Mouse (Mus musculus) layer of hippocampus, adult 2 months (tissue): ENCODE results near the gene Myl3. TPM values are rescaled to one million over a fixed set of nuclear protein-coding genes. Genes with fewer than 3 reads are reported as not detected.
A peak's percentile ranks its signal among the peaks of the same experiment; 100 is the strongest.

Experiments
- DNase-seq, 2 experiments: peaks; one replicate each; pipeline ENCODE4 v3.0.0; 2022; ENCODE audit warnings: low spot score in 2 of 2
- H3K27ac ChIP-seq: fragments of 200-600 bp; 2 replicates; pipeline ENCODE4 v1.8.1; 2022
- H3K4me3 ChIP-seq: fragments of 200-600 bp; 2 replicates; pipeline ENCODE4 v1.8.1; 2022; ENCODE audit warnings: mild to moderate bottlenecking
- CTCF ChIP-seq: fragments of 200-600 bp; conservative IDR thresholded peaks from 2 replicates; pipeline ENCODE4 v1.8.1; 2022; ENCODE audit warnings: antibody characterized with exemption, mild to moderate bottlenecking, moderate library complexity
- total RNA-seq, 2 experiments: library from RNA; stranded (reverse); gene quantifications; 2 replicates each; pipeline ENCODE4 v1.2.3; 2021

Myl3 gene
- total RNA-seq, 2 experiments from 2014 or later = not detected

DNA sequence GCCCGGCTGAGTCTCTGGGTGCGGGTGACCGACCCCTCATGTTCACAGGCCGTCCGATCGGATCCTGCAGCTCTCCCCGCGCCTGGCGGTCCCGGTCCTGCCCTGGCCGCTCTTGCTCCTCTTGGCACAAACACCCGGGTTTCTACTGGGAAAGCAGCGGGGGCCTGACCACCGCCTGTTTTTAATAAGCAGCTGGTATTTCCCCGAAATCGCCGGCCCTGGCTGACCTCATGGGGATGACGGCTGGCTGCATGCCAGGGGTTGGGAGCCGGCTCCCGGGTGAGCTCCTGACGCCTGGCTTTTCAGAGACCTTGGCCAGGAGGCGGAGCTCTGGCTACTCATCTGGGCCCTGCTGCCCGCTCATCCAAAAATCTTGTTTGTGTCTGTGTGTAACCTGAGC lies 40.1 kb downstream of the Myl3 start:
- Histone ChIP-seq H3K27ac (peak overlapping the region; percentile 74), H3K4me3 (peak overlapping the region; percentile 63)
- TF ChIP-seq CTCF = no peak; the same call in 1 of the 2 replicates
- DNase-seq = peak; percentile 47 to 71

DNA sequence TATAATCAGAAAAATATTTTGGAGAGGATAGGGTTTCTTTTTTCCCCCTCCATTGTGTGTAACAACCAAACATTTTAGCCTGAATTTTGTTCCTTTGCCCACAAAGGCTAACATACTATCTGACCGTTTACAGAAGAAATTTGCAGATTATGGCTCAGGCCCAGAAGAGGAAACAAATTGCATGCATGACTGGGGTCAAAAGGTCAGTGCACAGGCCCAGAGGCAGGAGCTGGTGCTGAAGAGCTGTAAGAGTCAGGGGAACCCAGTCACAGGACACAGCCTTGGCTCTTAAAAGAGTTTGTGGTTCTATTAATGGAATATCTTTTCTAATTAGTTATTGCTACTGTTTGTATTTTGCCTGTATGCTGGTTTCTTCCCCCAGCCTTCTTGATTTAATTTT lies 42.0 kb downstream of the Myl3 start:
- no peak for TF ChIP-seq CTCF
- no peak overlapping the region for H3K4me3 ChIP-seq
- DNase-seq = no peak
- H3K27ac ChIP-seq = no peak overlapping the region

DNA sequence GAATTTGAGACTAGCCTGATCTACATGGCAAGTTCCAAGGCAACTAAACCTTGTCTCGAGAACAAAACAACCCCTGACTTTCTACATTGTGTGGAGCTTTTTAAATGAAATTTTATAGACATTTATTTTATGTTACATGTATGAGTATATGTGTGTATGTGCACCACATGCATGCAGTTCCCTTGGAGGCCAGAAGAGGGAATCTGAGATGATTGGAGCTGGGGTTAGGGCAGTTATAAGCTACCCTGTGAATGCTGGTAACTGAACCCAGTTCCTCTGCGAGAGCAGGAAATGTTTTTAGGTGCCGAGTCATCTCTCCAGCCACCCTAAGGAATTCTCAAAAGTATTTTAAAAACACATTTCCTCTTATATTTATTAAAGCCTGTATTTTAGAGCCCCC lies 46.5 kb downstream of the Myl3 start:
- DNase-seq = no peak
- Histone ChIP-seq H3K27ac (no peak overlapping the region), H3K4me3 (no peak overlapping the region)
- peak; percentile 41 for TF ChIP-seq CTCF

DNA sequence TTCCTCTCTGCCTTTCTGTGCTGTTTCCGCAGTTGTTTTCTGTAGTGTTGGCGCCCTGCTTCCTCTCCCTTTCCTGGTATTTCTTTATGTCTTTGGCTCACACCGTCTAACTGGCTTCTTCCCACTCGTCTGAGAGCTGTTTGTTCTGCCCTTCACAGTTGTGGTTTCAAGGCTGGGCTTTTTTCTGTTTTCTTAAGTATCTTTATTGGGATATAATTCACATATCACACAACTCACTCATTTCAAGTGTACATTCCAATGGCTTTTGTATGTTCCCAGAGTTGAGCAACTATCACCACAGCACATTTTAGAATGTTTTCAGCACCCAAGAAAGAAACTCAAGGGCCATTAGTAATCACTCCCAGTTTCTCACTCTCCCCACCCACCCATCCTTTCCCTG lies 48.8 kb downstream of the Myl3 start:
- no peak overlapping the region for H3K4me3 ChIP-seq
- no peak for TF ChIP-seq CTCF
- H3K27ac ChIP-seq = no peak overlapping the region
- no peak for DNase-seq

DNA sequence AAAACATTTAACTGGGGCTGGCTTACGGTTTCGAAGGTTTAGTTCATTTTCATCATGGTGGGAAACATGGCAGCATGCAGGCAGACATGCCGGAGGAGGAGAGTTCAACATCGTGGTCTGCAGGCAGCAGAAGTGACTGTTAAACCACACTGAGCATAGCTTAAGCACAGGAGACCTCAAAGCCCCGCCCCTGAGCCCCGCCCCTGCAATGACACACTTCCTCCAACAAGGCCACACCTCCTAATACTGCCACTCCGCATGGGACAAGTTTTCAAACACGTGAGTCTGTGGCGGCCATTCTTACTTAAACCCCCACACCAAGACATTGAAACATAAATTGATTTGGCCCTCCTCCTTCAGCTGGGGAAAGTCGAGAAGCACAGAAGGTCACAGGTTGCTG lies 55.4 kb downstream of the Myl3 start:
- Histone ChIP-seq H3K27ac (no peak overlapping the region), H3K4me3 (no peak overlapping the region)
- no peak for TF ChIP-seq CTCF
- no peak for DNase-seq

DNA sequence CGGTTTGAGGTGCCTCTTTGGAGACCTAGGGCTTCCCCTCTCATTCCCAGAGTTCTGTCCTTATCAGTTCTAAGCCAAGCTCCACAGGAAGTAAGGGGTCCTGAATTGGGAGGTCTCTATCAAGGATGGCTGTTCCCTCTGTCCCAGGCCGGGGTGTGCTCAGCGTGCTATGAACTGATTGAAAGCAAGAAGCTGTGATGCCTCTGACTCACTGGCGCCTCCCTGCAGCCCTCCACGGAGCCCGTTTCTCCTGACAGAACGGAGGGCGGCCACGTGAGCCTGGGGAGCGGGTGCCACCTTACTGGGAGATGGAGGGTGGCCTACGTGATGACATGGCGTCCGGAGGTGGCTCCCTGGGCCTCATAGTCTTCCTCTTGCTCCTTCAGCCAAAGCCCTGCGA lies 56.2 kb downstream of the Myl3 start, which contains the start of gene Prss42:
Prss42 (plus strand) TSS at position 301 of the 400 bp plus-strand sequence.
- Histone ChIP-seq H3K4me3 (no peak within 1 kb of the TSS), H3K27ac (no peak within 1 kb of the TSS)
- TF ChIP-seq CTCF = no peak
- DNase-seq = no peak

DNA sequence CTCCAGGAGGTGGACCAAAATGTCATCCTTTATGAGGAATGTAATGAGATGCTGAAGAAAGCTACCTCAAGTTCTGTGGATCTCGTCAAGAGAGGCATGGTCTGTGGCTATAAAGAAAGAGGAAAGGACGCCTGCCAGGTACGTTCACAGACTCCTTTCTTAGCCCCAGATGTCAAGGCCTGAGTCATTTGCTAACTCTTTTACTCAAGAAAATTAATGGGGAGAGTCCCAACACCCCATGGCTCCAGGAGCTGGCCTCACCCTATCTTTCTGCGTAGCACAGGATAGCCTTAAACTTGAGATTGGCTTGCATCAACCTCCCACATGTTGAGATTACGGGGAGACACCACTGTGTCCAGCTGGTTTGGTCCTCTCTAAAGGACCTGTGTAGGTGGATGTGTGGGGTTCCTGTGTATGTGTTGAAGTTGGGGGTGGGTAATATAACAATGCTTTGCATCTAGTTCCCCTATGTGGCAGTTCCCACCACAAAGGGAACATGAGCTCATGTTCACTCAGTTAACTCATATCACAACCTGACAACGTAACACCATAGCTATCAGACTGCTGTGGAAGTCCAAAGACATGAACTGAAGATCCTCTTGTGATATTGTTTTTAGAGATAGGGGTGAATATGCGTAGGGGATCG lies 59.3 kb downstream of the Myl3 start:
- DNase-seq = no peak
- no peak overlapping the region for H3K4me3 ChIP-seq
- TF ChIP-seq CTCF = no peak
- no peak overlapping the region for H3K27ac ChIP-seq

DNA sequence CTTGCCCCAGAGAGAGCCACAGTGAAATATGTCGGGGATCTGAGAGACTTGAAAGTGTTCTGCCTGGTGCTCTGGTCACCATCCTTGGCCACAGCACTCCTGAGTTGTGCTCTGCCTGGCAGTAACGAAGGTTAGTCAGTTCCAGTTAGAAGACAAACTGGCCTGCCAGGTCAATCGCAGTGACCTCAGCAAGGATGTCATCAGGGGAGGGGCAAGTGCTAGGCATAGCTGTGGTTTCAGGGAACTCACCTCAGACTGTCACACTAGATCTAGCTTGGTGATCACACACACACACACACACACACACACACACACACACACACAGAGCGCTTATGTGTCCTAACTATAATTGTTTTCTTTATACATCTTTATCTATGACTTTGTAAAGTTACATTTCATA lies 61.6 kb downstream of the Myl3 start:
- no peak overlapping the region for H3K4me3 ChIP-seq
- TF ChIP-seq CTCF = no peak
- no peak overlapping the region for H3K27ac ChIP-seq
- no peak for DNase-seq

DNA sequence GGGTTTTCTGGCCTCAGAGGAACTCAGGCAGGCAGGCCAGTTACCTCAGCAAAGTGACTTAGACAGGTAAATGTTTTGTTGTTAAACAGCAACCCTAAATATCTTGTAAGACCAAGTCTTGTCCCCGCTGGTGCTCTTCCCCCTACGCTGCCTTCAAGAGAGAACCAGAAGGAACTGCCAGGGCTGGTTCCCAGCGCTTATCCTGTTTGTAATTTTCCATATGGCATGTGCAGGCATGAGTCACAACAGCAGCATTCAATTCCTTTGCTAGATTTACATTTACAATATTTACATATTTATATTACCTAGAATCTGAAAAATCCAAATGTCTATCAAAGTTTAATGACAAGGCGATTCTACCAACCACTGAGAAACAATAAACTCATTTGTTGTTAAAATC lies 68.4 kb downstream of the Myl3 start:
- DNase-seq = no peak
- no peak for TF ChIP-seq CTCF
- H3K27ac ChIP-seq = no peak overlapping the region
- no peak overlapping the region for H3K4me3 ChIP-seq

DNA sequence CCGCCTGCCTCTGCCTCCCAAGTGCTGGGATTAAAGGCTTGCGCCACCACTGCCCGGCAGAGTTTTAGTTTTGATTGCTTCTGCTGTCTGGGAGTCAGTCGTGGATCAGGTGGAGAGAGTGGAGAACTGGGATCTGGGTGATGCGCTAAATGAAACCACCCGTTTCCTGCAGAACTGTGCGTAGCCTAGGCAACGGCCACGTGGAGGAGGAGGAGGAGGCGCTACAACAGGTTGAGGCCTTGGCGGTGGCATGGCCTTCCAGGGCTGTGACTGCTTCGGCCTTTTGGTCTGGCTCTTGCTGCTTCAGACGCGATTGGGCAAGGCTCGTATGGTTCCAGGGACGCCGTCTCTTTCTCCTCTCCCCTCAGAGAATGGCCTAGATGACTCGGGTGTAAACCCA lies 72.1 kb downstream of the Myl3 start, which contains the start of gene Prss44:
Prss44 (plus strand) TSS at position 206 of the 400 bp plus-strand sequence.
- Histone ChIP-seq H3K4me3 (no peak within 1 kb of the TSS), H3K27ac (no peak within 1 kb of the TSS)
- no peak for TF ChIP-seq CTCF
- DNase-seq = no peak

Other genes with a start within 250 kb of the Myl3 start
- 10 to 100 TPM; 50.9 to 64.9 TPM for gene Setd2, start 209.3 kb upstream of the Myl3 start, total RNA-seq
- 1 to 10 TPM; 1.9 to 3.4 TPM for gene Nradd, start 117.4 kb upstream of the Myl3 start, total RNA-seq
- gene Nbeal2, start 87.7 kb upstream of the Myl3 start, total RNA-seq = 10 to 100 TPM; 17.7 to 18.0 TPM
- gene Ccdc12, start 85.4 kb upstream of the Myl3 start, total RNA-seq = 10 to 100 TPM; 50.2 to 66.0 TPM
- gene Pth1r, start 5.3 kb downstream of the Myl3 start, total RNA-seq = 1 to 10 TPM; 4.4 to 5.0 TPM
- gene Prss42, start 56.3 kb downstream of the Myl3 start, total RNA-seq = not detected
- gene Prss44, start 72.1 kb downstream of the Myl3 start, total RNA-seq = not detected
- gene Prss43, start 84.8 kb downstream of the Myl3 start, total RNA-seq = under 1 TPM; 0.15 to 0.25 TPM
- under 1 TPM in 1 of 2 experiments, not detected in 1; 0.51 TPM for gene Prss45, start 92.7 kb downstream of the Myl3 start, total RNA-seq
- not detected for gene Prss46, start 102.6 kb downstream of the Myl3 start, total RNA-seq
- under 1 TPM; 0.32 to 0.51 TPM for gene Prss50, start 116.1 kb downstream of the Myl3 start, total RNA-seq
- 10 to 100 TPM in 1 of 2 experiments, 1 to 10 TPM in 1; 9.1 to 14.6 TPM for gene Als2cl, start 138.0 kb downstream of the Myl3 start, total RNA-seq
- 1 to 10 TPM; 1.9 to 2.0 TPM for gene Tmie, start 138.3 kb downstream of the Myl3 start, total RNA-seq
- gene Fam240a, start 175.0 kb downstream of the Myl3 start, total RNA-seq = not detected
- gene Tdgf1, start 204.3 kb downstream of the Myl3 start, total RNA-seq = under 1 TPM; 0.49 TPM
- gene Lrrc2, start 209.7 kb downstream of the Myl3 start, total RNA-seq = 1 to 10 TPM; 1.5 to 3.5 TPM
- gene Rtp3, start 248.7 kb downstream of the Myl3 start, total RNA-seq = under 1 TPM; 0.59 TPM